Mouse (Mus musculus): ENCODE measurements around the gene Ulk4.

The Ulk4 gene

DNA sequence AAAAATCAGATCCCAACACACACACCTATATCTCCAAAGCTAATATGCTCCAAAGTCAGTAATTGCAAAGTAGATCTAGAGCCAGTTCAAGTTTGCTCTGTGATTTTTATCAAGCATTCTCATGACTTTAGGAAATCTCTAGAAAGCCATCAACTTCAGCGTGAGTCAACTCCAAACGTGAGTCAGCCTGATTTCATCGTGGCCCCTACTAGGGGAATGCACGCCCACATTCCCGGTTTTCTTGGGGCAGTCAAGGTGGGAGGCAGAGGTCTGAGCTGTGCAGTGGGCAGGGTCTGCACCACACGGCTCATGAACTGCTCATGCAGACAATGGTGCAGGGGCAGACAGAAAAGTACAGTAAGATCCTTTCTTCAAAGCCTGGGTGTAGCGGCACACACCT is 271.0 kb downstream of the Ulk4 start:
- DNase-seq, result no peak

GRCm38 (mm10) chr9:121001681-121002540 is 275.1 kb downstream of the Ulk4 start:
- DNase-seq, result peak; percentile 77

DNA sequence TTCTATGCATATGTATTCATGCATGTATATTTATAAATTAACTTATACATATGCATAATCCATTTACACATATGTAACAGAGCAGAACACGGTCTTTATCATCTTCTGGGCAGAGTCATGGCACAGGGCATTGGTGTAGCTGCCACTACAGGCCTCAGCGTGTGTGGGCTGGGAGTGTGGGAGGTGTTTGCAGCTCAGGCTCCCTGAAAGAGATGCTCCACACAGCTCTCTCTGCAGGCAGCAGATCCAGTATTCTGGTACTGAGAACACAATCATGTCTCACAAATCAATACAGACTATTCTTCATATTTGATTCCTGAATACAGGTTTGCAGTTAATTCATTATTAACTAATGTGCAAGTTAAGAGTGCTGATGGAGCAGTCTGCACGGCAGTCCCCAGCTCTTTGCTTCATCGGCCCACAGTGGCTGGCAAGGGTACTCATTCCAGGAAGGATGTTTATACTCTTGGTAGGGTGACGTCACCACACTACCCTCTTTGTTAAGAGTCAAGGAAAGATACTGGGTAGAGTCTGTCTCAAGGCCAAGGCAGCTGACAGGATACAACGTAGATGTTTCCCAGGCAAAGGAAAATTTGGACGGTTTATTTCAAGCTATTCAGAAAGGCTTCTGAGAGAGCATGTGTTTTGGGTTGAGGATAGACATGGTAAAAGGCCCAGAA is 276.2 kb downstream of the Ulk4 start:
- peak; percentile 31 to 39 for DNase-seq

DNA sequence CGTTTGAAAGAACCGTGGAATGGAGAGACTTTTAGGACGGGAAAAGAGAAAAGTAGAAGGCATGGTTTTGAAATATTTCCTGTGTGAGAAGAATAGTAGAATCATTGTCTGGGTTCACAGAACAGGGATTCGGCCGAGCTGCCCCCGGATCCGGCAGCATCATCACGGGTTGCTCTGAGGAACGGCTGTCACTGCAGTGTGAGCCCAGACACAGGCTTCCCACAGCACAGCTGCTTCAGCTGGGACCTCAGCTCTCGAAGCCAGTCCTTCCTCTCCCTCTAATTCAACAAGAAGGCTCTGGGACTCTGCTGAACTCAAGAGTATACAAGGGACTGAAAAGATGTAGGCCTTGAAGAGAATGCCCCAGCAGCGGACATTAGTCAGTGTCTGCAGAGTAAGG is 278.3 kb downstream of the Ulk4 start:
- no peak for DNase-seq

- peak; percentile 61 to 70 for DNase-seq
Measured at GRCm38 (mm10) chr9:120994223-120995155, 282.5 kb downstream of the Ulk4 start.

GRCm38 (mm10) chr9:120993004-120993403 is 284.0 kb downstream of the Ulk4 start:
- DNase-seq, result no peak

GRCm38 (mm10) chr9:120991801-120992200 is 285.2 kb downstream of the Ulk4 start:
- no peak for DNase-seq

- no peak for DNase-seq
Measured at GRCm38 (mm10) chr9:120989806-120990700, 286.9 kb downstream of the Ulk4 start.

DNA sequence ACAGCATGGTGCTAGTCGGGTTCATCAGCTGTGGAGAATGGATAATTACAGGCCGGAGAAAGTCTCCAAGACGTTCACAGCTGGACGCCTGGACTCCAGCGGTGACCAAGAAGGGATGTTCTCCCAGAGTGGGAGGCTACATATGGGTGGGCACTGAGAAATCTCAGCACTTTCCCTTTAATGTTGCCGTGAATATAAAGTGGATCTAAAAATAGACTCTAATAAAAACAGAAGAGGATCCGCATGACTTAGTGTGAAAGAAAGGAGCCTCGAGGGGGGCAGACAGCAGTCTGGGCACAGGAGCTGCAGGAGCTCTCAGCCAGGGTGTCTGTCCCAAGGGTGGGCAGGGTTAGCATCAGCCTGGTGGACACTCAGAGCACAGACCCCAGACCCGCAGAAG is 288.9 kb downstream of the Ulk4 start:
- no peak for DNase-seq

- no peak for DNase-seq
Measured at GRCm38 (mm10) chr9:120986994-120987393, 290.0 kb downstream of the Ulk4 start.

- DNase-seq, result no peak
Measured at GRCm38 (mm10) chr9:120986255-120986654, 290.7 kb downstream of the Ulk4 start.

DNA sequence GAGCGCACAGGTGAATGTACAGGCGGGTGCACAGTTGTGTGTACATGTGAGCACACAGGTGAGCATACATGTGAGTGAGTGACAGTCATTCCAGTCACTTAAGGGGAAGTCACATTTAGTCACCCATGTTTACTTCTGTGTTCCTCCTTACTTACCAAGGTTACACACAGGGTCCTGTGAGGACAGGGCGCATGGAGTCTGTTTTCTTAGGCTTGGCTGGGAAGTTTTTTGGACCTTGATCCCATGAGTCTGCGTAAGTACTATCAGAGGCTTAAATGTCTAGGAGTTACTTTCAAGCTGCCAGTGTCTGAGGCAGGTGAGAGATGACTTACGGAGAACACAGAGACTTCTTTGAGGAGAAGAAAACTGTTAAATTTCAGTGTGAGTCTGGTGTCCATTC is 291.5 kb downstream of the Ulk4 start:
- peak; percentile 55 to 66 for DNase-seq

GRCm38 (mm10) chr9:120985009-120985408 is 292.0 kb downstream of the Ulk4 start:
- DNase-seq, result peak; percentile 47 to 60

DNA sequence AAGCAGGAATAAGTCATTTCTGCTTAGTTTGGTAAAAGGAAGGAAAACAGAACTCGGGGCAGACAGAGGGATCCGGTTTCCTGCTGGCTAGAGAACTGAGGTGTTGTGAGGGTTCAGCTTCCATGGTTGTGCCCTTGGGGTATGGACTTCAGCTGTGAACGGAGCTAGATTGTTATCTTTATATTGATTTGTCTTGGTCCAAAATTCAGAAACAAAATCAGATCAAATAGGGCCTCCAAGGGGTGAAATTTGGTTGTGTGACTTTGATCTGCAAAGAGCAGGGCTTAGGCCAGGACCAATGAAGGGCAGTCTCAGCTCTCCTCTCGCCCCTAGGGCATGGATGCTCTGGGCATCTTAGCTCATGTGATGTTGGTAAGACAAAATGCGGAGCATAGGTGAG is 292.5 kb downstream of the Ulk4 start:
- no peak for DNase-seq

DNA sequence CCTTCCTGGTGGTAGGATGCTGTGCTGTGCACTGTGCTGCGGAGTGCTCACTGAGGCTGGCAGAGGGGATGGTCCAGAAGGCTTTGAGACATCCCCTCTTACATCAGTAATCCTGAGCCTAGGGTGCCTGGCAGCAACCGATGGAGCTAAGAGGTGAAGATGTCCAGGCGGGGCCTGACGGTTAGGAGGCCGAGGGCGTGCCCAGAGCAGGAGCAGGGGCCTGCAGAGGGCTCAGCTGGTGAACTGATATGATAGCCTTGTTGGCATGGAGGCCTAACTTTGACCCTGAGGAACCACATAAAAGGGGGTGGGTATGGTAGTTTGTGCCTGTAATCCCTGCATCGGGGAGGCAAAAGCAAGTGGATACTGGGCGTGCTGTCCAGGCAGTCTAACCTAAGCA is 293.1 kb downstream of the Ulk4 start:
- no peak for DNase-seq

- DNase-seq, result no peak
Measured at GRCm38 (mm10) chr9:120981777-120982176, 295.2 kb downstream of the Ulk4 start.

DNA sequence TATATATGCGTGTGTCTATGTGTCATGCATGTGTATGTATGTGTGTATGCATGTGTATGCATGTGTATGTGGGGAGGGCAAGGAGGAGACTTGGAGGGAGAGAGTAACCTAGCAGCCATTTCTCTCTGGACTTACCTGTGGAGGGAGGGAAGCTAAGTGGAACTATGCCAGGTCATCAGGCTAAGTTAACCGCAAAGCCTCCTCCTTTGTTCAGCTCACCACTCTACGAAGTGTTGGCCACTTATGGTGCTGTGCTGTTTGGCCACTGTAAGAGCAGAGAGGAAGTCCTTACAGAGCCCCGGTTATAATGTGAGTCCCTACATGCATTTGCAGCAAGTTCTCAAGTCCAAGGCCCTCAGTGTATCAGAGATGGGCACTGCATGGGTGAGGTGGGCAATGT is 300.1 kb downstream of the Ulk4 start:
- DNase-seq, result no peak

DNA sequence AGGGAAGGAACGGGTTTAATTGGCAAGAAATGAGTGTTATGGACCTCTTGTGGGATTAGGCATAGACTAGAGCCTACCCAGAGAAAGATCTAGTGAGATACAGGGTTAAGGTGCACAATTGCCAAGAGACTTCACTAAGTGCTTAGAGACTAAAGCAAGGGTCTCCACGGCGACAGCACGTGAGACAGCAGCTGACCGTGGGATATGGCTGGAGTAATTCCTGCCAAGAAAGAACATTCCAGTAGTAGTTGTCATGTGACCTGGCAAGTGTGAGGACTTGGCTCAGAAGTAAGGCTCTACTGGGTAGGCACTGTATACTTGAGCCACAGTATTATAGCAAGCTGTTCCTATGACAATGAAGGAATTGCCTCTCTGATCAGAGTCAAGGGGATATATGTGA is 300.8 kb downstream of the Ulk4 start:
- DNase-seq, result peak; percentile 62 to 72

- DNase-seq, result no peak
Measured at GRCm38 (mm10) chr9:120974209-120974608, 302.8 kb downstream of the Ulk4 start.

- DNase-seq, result no peak
Measured at GRCm38 (mm10) chr9:120973026-120973515, 303.9 kb downstream of the Ulk4 start.

GRCm38 (mm10) chr9:120965007-120965406 is 312.0 kb downstream of the Ulk4 start:
- DNase-seq, result no peak

GRCm38 (mm10) chr9:120964224-120964623 is 312.8 kb downstream of the Ulk4 start:
- no peak for DNase-seq
